ENCODE assay signal across 12 mouse cellular contexts in genomic region chr13:93582526-93582925, GRCm38 (mm10). TPM values are rescaled to one million over a fixed set of nuclear protein-coding genes. Genes with fewer than 3 reads are reported as not detected.
DNase-seq lines count a peak whose midpoint lies in the region; TF ChIP-seq lines count a peak whose summit lies in the region.
"Not testable (repeated sequence)": the region's sequence is repeated elsewhere in the genome, so short reads cannot be mapped to it uniquely, and the experiment has no call there.
"Had no signal": no experiment of that assay in that cellular context is flagged by ENCODE, and none has a peak within 500 bp of the region (broad histone marks: within the 10 kb centered on the region; RNA-seq: fewer than 3 reads in every experiment).

No protein-coding gene starts in this region.

- peaks cover 27% of the 10 kb centered on the region for H3K9me3 ChIP-seq in CH12.LX (replicated peaks; ENCODE audit: low read length)
- not testable (repeated sequence) for H3K9me3 ChIP-seq in limb, embryonic 10.5 days (replicated peaks)

- H3K27me3 ChIP-seq in CH12.LX (replicated peaks); limb, embryonic 10.5 days (ENCODE audit: low read depth, poor library complexity, severe bottlenecking): not testable (repeated sequence)

- TF ChIP-seq POLR2A in CH12.LX (IDR thresholded peaks at IDR 0.05; ENCODE audit: low read depth, low read length): not testable (repeated sequence)

- H3K9ac ChIP-seq in CH12.LX (ENCODE audit: insufficient read depth, low read depth): not testable (repeated sequence)

- H3K27ac ChIP-seq in CH12.LX (ENCODE audit: insufficient read depth, low read depth); limb, embryonic 10.5 days: not testable (repeated sequence)

- TF ChIP-seq EP300 in CH12.LX (IDR thresholded peaks at IDR 0.05; ENCODE audit: low read length): not testable (repeated sequence)

- H3K79me2 ChIP-seq in CH12.LX (replicated peaks; ENCODE audit: control insufficient read depth, extremely low read depth, insufficient read depth, poor library complexity, severe bottlenecking): not testable (repeated sequence)

- in situ Hi-C loops in CH12.LX (cut with MboI; ENCODE audit: low pct_ligation_motif_present, low pct_unique_long_range_greater_than_20kb, low sequenced_read_pairs): not testable (repeated sequence)

- not testable (repeated sequence) for H3K36me3 ChIP-seq in CH12.LX (replicated peaks in 1 of 2; ENCODE audit: control insufficient read depth in 1 of 2, insufficient read depth in 1 of 2, low read length in 1 of 2); limb, embryonic 10.5 days

- WGBS in limb, embryonic 10.5 days: 95% methylated on average over 9 of the region's 9 CpGs

- H3K4me1 ChIP-seq in CH12.LX (ENCODE audit: control insufficient read depth in 1 of 2, insufficient read depth in 2 of 2); limb, embryonic 10.5 days: not testable (repeated sequence)

- TF ChIP-seq CTCF in CH12.LX (conservative IDR thresholded peaks at IDR 0.05 in 1 of 2, IDR thresholded peaks at IDR 0.05 in 1 of 2; ENCODE audit: low read depth in 2 of 2, low read length in 2 of 2): not testable (repeated sequence)

- TF ChIP-seq RAD21 in CH12.LX (IDR thresholded peaks at IDR 0.05; ENCODE audit: low read depth, low read length): not testable (repeated sequence)

- DNase-seq in A20 (ENCODE audit: low read depth, low spot score) (peak; percentile 75), CH12.LX (ENCODE audit: extremely low read depth) (peak; percentile 34), MEL-GATA-1-ER (ENCODE audit: extremely low read depth, low read depth) (peak; percentile 68)
- DNase-seq in c-Kit-positive CD71-negative TER-119-negative erythroid progenitor cells, embryonic 14.5 days (ENCODE audit: low read depth): peak; percentile 19
- peak; percentile 7 for DNase-seq in limb, embryonic 10.5 days (ENCODE audit: low spot score)

- H3K4me3 ChIP-seq in CH12.LX (replicated peaks in 1 of 3; ENCODE audit: low read depth in 2 of 3, low read length in 2 of 3, poor library complexity in 1 of 3); limb, embryonic 10.5 days: not testable (repeated sequence)

- dilution Hi-C loops in CH12.LX (cut with MboI; ENCODE audit: extremely low pct_ligation_motif_present, extremely low pct_unique_long_range_greater_than_20kb, low sequenced_read_pairs): not testable (repeated sequence)

- not testable (repeated sequence) for H3K4me2 ChIP-seq in CH12.LX (ENCODE audit: insufficient read depth, low read depth, poor library complexity, severe bottlenecking)

RNA-seq across cellular contexts. Expression of gene Bhmt, which starts 55.2 kb away (rescaled TPM):
- total RNA-seq in CH12.LX (2012; rRNA removed) (not detected in 2 replicates), CH12.LX (2014; rRNA removed) (not detected in 2 replicates)
- polyA plus RNA-seq in CH12.LX (2012; ENCODE audit: insufficient read length, low read depth): not detected in 2 replicates
- polyA plus RNA-seq in limb, embryonic 10.5 days (2016; fragmentation: Nextera tagmentation; extraction: Ambion mirVana): not detected in 2 replicates
- total RNA-seq: common myeloid progenitor, adult 5-6 weeks had no signal
- polyA plus RNA-seq: CD4-positive, CD25-positive, alpha-beta regulatory T cell, adult 4 months; embryonic facial prominence, embryonic 11.5 days; embryonic facial prominence, embryonic 13.5 days; embryonic facial prominence, embryonic 15.5 days; forebrain, embryonic 10.5 days; forebrain, embryonic 16.5 days had no signal

Comparison
In these comparisons a context has a peak if more than half of its experiments do, and no peak if none do; other contexts are left out.
1. DNase-seq: peak in every context shown above with its lines; median percentile 75 in A20; 68 in MEL-GATA-1-ER; 34 in CH12.LX; 19 in c-Kit-positive CD71-negative TER-119-negative erythroid progenitor cells, embryonic 14.5 days; 7 in limb, embryonic 10.5 days.